Mouse (Mus musculus) spleen, postnatal 36 days (tissue): Measurements from ENCODE around the gene Zbtb1.
"Not testable (repeated sequence)": the region's sequence is repeated elsewhere in the genome, so short reads cannot be mapped to it uniquely, and the experiment has no call there.

Experiments used
- DNase-seq, 2 experiments: peaks; one replicate each; pipeline ENCODE4 v3.0.0; 2022; ENCODE audit warnings: low spot score in 2 of 2, mixed read lengths in 1 of 2

Zbtb1 gene

DNA sequence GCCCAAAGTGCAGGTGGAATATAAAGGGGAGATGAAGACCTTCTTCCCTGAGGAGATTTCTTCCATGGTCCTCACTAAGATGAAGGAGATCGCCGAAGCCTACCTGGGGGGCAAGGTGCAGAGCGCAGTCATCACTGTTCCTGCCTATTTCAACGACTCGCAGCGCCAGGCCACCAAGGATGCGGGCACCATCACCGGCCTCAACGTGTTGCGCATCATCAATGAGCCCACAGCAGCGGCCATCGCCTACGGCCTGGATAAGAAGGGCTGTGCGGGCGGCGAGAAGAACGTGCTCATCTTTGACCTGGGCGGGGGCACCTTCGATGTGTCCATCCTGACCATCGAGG, 34.7 kb downstream of the Zbtb1 start:
- DNase-seq: no peak

DNA sequence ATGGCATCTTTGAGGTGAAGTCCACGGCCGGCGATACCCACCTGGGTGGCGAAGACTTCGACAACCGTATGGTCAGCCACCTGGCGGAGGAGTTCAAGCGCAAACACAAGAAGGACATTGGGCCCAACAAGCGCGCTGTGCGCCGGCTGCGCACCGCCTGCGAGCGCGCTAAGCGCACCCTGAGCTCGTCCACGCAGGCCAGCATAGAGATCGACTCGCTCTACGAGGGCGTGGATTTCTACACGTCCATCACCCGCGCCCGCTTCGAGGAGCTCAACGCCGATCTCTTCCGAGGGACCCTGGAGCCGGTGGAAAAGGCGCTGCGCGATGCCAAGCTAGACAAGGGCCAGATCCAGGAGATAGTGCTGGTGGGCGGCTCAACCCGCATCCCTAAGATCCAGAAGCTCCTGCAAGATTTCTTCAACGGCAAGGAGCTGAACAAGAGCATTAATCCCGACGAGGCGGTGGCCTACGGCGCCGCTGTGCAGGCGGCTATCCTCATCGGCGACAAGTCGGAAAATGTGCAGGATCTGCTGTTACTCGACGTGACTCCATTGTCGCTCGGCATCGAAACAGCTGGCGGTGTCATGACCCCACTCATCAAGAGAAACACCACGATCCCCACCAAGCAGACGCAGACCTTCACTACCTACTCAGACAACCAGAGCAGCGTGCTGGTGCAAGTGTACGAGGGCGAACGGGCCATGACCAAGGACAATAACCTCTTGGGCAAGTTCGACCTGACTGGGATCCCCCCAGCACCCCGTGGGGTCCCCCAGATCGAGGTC, 35.3 kb downstream of the Zbtb1 start:
- peak; percentile 8 to 11 for DNase-seq

DNA sequence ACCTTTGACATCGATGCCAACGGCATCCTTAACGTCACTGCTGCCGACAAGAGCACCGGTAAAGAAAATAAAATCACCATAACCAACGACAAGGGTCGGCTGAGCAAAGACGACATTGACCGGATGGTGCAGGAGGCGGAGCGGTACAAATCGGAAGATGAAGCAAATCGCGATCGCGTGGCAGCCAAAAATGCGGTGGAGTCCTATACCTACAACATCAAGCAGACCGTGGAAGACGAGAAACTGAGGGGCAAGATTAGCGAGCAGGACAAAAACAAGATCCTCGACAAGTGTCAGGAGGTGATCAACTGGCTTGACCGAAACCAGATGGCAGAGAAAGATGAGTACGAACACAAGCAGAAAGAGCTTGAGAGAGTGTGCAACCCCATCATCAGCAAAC, 35.9 kb downstream of the Zbtb1 start:
- DNase-seq: peak; percentile 20 to 24

DNA sequence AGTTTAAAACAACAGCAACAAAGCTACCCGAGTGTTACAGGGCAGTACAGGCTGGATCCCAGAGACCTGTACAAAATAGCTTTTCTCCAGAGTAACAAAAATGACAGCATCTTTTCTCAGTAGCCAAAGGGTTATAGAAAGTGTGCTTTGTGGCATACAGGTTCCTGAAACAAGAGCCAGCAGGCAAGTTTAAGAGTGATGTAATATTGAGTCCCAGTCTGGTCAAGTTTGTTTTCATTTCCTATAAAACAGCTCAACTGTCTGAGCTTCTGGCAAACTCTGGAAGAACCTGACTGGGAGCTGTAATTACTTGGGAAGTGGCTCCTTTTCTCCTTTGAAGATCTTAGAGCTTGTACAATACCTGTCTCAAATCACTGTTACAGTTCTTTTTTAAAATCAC, 37.1 kb downstream of the Zbtb1 start:
- DNase-seq: no peak

DNA sequence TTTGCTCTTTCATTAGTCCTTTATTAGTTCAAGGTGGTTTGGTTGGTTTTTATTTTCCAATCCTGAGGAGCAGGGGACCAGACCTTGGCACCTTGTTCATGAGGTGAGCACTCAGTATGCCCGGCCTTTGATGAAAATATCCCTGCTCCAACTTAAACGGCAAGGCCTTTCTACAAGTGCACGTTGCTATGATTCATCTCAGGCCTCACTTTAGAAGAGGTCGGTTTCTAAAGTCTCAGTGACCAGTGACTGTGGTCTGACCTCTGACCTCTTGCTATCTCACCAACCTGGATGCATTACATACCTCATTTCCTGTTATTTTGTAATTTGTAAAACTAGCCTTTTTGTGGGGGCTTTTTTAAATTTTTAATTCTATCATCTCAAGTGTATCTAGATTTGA, 39.1 kb downstream of the Zbtb1 start:
- DNase-seq: no peak

DNA sequence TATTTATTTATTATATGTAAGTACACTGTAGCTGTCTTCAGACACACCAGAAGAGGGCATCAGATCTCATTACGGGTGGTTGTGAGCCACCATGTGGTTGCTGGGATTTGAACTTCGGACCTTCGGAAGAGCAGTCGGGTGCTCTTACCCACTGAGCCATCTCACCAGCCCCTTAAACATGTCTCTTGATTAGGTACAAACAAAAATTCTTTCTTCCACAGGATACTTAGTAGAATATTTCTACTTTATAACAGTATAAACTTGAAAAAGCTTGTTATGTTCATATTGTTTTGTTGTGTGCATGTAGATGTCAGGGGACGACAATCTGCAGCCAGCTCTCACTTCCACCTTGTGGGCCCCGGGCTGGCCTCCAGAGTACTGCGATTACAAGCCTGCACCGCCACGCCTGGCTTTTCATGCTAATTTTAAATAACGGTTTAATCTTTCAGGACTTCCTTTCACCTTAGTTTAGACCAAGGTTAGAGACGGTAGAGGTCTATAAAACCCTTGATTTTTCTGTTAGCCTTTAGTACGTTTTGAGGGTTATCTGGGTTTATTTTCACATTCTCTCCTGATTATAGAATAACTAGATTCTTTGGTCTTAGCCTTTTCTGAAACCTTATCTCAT, 45.4 kb downstream of the Zbtb1 start:
- peak; percentile 65 to 66 for DNase-seq

DNA sequence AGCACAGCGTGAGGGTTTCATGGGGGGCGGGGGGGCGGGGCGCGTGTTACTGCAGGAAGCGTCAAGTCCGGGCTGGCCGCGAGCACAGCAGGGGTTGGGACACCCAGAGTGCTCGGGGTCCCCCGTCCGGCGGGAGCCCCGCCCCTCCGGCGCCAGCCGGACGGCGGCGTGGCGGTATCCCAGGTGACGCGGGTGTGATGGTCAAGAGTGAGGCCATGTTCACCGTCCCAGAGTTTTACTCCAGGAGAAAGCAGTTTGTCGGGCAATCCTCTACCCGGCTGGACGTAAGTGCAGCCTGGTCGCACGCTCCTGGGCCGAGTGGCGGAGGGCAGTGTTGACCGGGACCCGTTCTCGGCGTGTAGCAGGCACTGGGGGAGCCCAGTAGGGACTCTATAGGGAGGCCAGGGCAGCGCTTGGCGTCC, 47.4 kb downstream of the Zbtb1 start, which contains the start of gene Ppp1r36:
Gene Ppp1r36 (plus strand): TSS at position 106 of the 422 bp plus-strand sequence.
- DNase-seq: no peak

DNA sequence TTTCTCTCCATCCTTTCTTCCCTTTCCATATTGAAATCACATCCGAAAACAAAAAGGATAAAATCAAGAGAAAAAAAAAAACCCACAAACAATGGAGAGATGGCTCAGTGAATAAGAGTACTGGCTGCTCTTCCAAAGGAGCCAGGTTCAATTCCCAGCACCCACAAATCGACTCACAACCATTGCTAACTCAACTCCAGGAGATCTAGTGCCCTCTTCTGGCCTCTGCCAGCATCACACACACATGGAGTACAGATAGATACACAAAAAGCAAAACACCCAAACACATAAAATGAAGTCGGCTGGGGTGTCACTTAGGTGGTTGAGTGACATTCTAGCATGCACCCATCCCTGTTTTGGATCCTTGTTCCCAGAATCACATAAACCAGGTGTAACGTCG, 48.3 kb downstream of the Zbtb1 start:
- DNase-seq: no peak

DNA sequence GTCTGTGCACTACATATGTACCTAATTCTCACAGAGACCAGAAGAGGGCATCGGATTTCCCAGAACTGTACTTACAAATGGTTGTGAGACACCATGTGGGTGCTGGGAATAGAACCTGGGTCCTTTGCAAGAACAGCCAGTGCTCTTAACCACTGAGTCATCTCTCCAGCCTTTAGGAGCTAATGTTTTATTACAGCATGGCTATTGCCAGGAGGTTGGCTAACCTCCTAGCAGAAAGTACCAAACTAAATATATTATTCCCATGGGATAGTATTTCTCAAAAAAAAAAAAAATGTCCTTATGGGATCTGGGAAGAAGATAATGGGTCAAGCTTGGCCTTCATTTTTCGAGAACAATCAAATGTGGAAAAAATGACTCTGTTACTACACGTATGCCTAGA, 55.2 kb downstream of the Zbtb1 start:
- no peak for DNase-seq

DNA sequence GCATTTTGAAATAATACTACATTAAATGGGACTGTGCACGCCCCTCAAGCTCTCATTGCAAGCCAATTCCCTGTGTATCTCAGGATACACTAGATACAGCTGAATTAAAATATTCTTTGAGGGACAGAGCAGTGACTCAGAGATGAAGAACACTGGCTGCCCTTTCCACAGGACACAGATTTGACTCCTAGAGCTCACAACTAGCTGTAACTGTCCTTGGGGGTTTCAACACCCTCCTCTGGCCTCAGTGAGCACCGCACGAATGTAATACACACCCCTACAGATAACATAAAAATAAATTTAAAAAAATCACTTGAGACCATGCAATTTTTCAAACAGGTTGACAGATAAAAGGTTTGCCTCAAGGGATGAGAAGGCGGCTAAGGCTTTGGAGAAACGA, 57.5 kb downstream of the Zbtb1 start:
- DNase-seq: no peak

DNA sequence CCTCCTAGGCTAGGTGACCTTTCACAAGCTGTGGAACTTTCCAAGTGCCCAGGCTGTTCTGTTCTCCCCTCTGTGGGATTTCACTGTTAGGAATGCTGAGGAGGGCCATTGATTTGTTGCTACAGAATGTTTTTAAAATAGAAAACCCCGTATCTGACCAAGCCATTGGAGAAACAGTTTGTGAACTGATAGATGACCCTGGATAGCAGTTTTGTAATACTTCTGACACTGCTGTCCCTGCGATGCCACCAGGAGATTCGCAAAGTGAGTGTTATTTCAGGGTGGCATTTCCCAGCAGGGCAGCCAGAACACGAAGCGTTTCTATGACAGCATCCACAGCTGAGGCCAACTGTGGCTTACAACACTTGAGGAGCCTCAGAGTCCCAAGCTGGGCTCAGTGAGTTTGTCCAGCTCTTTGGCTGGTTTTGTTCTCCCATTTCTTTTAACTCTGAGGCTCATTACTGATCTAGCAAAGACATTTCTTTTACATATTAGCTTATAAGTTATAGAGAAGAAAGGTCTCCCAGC, 60.9 kb downstream of the Zbtb1 start:
- no peak for DNase-seq

DNA sequence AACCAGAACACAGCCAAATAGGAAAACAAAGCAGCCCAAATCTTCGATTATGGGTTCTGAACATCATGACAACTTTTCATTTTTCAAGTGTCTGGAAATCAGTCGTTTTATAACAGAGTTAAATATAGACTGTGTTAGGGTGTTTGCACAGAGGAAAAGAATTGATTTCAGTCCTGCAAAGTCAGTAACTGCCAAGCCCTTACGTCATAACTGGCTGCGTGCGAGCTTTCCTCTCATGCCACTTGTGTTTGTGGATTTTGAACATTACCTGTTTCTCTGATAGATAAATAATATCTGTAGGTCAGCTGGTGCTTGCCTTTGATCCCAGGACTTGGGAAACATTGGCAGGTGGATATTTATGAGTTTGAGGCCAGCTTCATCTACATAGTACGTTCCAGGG, 61.4 kb downstream of the Zbtb1 start:
- no peak for DNase-seq

DNA sequence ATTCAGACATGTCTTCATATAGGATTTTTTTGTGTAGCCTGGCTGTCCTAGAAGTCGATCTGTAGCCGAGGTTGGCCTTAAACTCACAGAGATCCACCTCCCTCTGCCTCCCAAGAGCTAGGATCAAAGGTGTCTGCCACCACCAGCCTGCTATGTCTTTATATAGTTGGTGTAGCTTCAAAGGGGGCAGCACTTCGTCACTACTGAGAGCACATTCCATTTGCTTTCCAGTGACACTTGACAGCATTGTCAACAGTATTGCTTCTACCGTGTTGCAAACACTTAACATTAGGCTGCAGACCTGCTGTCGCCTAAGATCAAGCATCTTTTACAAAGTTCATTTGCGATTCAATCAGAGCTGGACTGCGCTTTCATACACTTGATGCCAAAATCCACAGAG, 64.0 kb downstream of the Zbtb1 start:
- DNase-seq: no peak

DNA sequence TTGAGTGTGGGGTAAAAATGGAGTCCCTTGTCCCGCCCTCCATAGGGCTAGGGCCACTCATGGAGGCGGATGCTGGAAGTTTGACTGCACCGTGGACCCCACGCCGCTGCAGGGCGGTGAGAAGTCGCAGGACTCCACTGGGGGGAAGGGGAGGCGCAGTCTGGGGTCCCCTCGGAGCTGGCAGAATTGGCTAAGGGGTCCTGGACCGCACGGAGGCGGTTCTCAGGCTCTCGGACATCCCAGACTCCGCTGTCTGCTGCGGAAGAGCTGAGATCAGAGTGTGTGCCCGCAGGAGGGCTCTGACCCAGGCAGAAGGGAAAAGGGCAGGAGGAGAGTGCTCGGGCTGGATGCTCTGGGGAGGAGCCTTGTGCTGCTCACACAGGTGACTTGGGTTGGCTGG, 65.0 kb downstream of the Zbtb1 start:
- no peak for DNase-seq

DNA sequence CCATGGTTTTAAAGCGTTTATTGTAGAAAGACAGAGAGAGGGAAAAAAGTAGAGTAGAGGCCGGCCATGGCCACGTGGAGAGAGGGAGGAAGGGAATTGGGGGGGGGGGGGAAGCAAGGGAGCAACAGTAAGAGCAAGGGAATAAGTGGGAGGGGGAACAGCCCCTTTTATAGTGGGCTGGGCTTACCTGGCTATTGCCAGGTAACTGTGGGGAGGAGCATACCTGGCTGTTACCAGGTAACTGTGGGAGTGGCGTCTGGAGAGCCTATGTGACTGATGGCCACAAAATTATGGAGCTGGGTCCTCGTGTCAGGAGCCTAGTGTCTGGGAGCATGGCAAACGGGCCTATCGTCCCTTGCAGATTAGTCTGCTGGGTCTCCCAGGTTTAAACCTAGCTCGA, 65.5 kb downstream of the Zbtb1 start:
- DNase-seq: no peak

DNA sequence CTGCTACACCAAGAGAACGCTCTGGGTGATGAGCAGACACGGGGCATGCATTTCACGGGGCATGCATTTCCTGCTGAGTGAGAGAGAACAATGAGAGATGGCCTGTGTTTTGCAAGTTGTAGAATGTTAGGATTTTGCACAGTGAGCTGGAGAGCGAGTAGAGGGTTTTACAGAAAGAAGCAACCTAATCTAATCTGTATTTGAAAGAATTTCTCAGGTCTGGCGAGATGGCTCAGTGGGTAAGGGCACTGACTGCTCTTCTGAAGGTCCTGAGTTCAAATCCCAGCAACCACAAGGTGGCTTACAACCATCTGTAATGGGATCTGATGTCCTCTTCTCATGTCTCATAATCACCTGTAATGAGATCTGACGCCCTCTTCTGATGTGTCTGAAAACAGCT, 73.4 kb downstream of the Zbtb1 start:
- not testable (repeated sequence) for DNase-seq

DNA sequence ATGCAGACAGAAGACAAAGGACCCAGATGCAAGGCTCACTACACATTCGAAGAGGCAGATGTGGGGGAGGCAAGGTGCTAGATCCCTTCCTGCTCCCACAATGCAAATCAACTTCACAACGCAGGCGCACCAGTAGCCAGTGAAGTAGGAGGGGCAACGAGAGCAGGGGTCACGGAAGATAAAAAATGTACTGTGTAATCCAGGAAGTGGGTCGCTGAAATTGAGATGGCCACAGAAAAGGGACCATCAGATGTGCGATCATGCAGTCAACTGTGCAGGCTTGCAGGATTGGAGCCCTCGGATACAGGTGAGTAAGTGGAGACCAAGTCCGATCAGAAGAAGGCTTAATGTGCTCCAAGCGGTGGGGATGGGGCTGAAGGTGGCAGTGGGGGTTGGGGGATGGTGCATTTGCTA, 74.3 kb downstream of the Zbtb1 start:
- DNase-seq: peak; percentile 2 to 4

DNA sequence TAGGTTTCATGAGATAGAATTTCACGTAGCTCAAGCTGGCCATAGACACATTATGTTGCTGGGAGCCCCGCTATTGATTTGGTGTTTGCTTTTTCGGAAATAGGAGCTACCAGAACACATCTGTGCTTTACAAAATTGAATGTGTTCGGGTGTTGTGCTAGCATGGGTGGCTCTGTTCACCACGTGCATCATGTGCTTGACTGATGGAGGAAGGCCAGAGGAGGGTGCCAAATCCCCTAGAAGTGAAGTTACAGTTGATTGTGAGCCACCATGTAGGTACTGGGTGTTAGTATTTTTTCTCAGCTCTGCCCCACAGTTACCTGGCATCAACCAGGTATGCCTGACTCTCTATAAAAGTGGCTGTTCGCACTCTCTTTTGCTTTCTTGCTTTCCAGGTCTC, 74.8 kb downstream of the Zbtb1 start:
- DNase-seq: no peak

DNA sequence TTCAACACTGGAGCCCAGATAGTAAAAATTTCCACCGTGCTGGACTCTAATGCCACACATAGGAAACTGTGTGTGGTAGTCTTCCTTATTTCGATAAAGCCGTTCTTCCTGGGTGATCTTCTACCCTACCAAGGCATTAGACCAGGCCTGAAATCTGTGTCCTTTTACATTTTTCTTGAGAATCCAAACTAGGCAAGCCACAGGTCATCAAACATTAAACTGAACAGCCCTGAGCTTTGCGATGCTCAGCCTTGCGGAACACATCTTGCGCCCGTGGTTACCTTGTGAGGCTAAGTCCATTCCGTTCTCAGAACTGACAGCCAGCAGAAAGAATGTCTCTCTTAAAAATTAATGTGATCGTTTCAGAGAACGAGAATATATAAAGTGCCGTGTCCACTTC, 76.1 kb downstream of the Zbtb1 start:
- no peak for DNase-seq
